In genomic region chr11:44761128-44761996, GRCm38 (mm10) we compare ENCODE assay signal across 10 mouse cellular contexts.
A peak's percentile ranks its signal among the peaks of the same experiment; 100 is the strongest.
DNase-seq lines count a peak whose midpoint lies in the region; ATAC-seq lines count a peak whose summit lies in the region.
"Had no signal": no experiment of that assay in that cellular context is flagged by ENCODE, and none has a peak within 500 bp of the region (broad histone marks: within the 10 kb centered on the region; RNA-seq: fewer than 3 reads in every experiment).

No protein-coding gene starts in this region.

- DNase-seq in neural tube, embryonic 11.5 days (ENCODE audit: low spot score), result no peak
- DNase-seq in neural tube, embryonic 10.5 days (ENCODE audit: extremely low spot score, low spot score), result no peak
- peak; percentile 46 for DNase-seq in forebrain, embryonic 14.5 days (ENCODE audit: low spot score)
- peak; percentile 34 for DNase-seq in limb, embryonic 10.5 days (ENCODE audit: low spot score)
- DNase-seq in cerebellum, adult 11-12 months, result no peak
- no peak for DNase-seq in ovary, postnatal 36 days (ENCODE audit: low spot score)
- DNase-seq: gastrocnemius, postnatal 25 days; thymus, adult 2 months had no signal

- H3K9me3 ChIP-seq in neural tube, embryonic 11.5 days (ENCODE audit: control insufficient read depth, low read length), result no peaks in the 10 kb centered on the region
- no peaks in the 10 kb centered on the region for H3K9me3 ChIP-seq in forebrain, embryonic 14.5 days (replicated peaks; ENCODE audit: control insufficient read depth, low read length)
- no peaks in the 10 kb centered on the region for H3K9me3 ChIP-seq in limb, embryonic 10.5 days (replicated peaks)
- H3K9me3 ChIP-seq in stomach, embryonic 15.5 days, result no peaks in the 10 kb centered on the region

- WGBS in neural tube, embryonic 11.5 days, result 9% methylated on average over 20 of the region's 20 CpGs
- 6% methylated on average over 20 of the region's 20 CpGs for WGBS in forebrain, embryonic 14.5 days
- WGBS in limb, embryonic 10.5 days, result 8% methylated on average over 20 of the region's 20 CpGs
- 22% methylated on average over 20 of the region's 20 CpGs for WGBS in stomach, embryonic 15.5 days

- H3K27ac ChIP-seq in neural tube, embryonic 11.5 days (ENCODE audit: low read depth, low read length), result no peak overlapping the region
- H3K27ac ChIP-seq in forebrain, embryonic 14.5 days (ENCODE audit: low read depth, low read length), result no peak overlapping the region
- H3K27ac ChIP-seq in limb, embryonic 10.5 days, result no peak overlapping the region
- H3K27ac ChIP-seq in stomach, embryonic 15.5 days, result no peak overlapping the region

- peaks cover 4% of the 10 kb centered on the region; the same call in 1 of the 2 replicates for H3K4me1 ChIP-seq in neural tube, embryonic 11.5 days (ENCODE audit: control insufficient read depth, insufficient read depth, low read length)
- H3K4me1 ChIP-seq in forebrain, embryonic 14.5 days (ENCODE audit: control insufficient read depth, insufficient read depth, low read length), result 0 out of 2 replicates have a peak, but pooled peaks cover 7% of the 10 kb centered on the region
- H3K4me1 ChIP-seq in limb, embryonic 10.5 days, result peaks cover 27% of the 10 kb centered on the region
- no peaks in the 10 kb centered on the region for H3K4me1 ChIP-seq in stomach, embryonic 15.5 days
- H3K4me1 ChIP-seq: megakaryocyte, embryonic 14.5 days had no signal

- no peak for ATAC-seq in neural tube, embryonic 11.5 days (ENCODE audit: insufficient read depth, low FRiP score, low TSS enrichment)
- peak; percentile 46; the same call in 1 of the 2 replicates for ATAC-seq in forebrain, embryonic 14.5 days
- no peak for ATAC-seq in stomach, embryonic 15.5 days (ENCODE audit: insufficient read depth, low FRiP score, low read depth)

- H3K36me3 ChIP-seq in neural tube, embryonic 11.5 days (ENCODE audit: control insufficient read depth, insufficient read depth, low read length), result no peaks in the 10 kb centered on the region
- no peaks in the 10 kb centered on the region for H3K36me3 ChIP-seq in forebrain, embryonic 14.5 days (ENCODE audit: control insufficient read depth, insufficient read depth, low read length)
- H3K36me3 ChIP-seq in limb, embryonic 10.5 days, result no peaks in the 10 kb centered on the region
- H3K36me3 ChIP-seq in stomach, embryonic 15.5 days, result no peaks in the 10 kb centered on the region

- no peak overlapping the region for H3K9ac ChIP-seq in neural tube, embryonic 11.5 days (ENCODE audit: low read length)
- no peak overlapping the region for H3K9ac ChIP-seq in forebrain, embryonic 14.5 days (ENCODE audit: low read length)
- H3K9ac ChIP-seq in stomach, embryonic 15.5 days, result no peak overlapping the region

- no peak overlapping the region for H3K4me3 ChIP-seq in neural tube, embryonic 11.5 days (ENCODE audit: low read depth, low read length)
- H3K4me3 ChIP-seq in forebrain, embryonic 14.5 days (ENCODE audit: low read depth, low read length), result no peak overlapping the region
- H3K4me3 ChIP-seq in limb, embryonic 10.5 days, result peak overlapping the region; percentile 33
- H3K4me3 ChIP-seq in stomach, embryonic 15.5 days (replicated peaks), result no peak overlapping the region
- H3K4me3 ChIP-seq: megakaryocyte, embryonic 14.5 days had no signal

- H3K27me3 ChIP-seq in neural tube, embryonic 11.5 days (ENCODE audit: control insufficient read depth, insufficient read depth, low read length), result no peaks in the 10 kb centered on the region
- H3K27me3 ChIP-seq in forebrain, embryonic 14.5 days (replicated peaks; ENCODE audit: control insufficient read depth, insufficient read depth, low read length), result peaks cover 34% of the 10 kb centered on the region; the same call in 1 of the 2 replicates
- peaks cover 5% of the 10 kb centered on the region; the same call in 1 of the 2 replicates for H3K27me3 ChIP-seq in limb, embryonic 10.5 days (ENCODE audit: low read depth, poor library complexity, severe bottlenecking)
- no peaks in the 10 kb centered on the region for H3K27me3 ChIP-seq in stomach, embryonic 15.5 days (replicated peaks)

- peak overlapping the region; percentile 35 for H3K4me2 ChIP-seq in neural tube, embryonic 11.5 days (ENCODE audit: low read depth)
- peak overlapping the region; percentile 31 for H3K4me2 ChIP-seq in forebrain, embryonic 14.5 days (ENCODE audit: low read length)
- peak overlapping the region; percentile 21 for H3K4me2 ChIP-seq in stomach, embryonic 15.5 days

Comparison
In these comparisons a context has a peak if more than half of its experiments do, and no peak if none do; other contexts are left out.
1. DNase-seq: peak in forebrain, embryonic 14.5 days (single experiment) and limb, embryonic 10.5 days (single experiment); none in neural tube, embryonic 11.5 days (single experiment), neural tube, embryonic 10.5 days (single experiment), cerebellum, adult 11-12 months (single experiment) and ovary, postnatal 36 days (single experiment).
2. Peak in every context shown above with its lines, with median percentiles within 50 percentile points of each other: H3K4me2 ChIP-seq.